Mouse (Mus musculus): ENCODE results near the gene Vav2. TPM values are rescaled to one million over a fixed set of nuclear protein-coding genes. Genes with fewer than 3 reads are reported as not detected.

Vav2 gene
- polyA plus RNA-seq, 1 experiment: 24.6 TPM

GRCm38 (mm10) chr2:27306628-27307027 lies 120.2 kb downstream of the Vav2 start:
- Histone ChIP-seq H3K27me3 (ENCODE audit: control insufficient read depth, insufficient read depth, low read length, poor library complexity, severe bottlenecking) (no peaks in the 10 kb centered on the region), H3K9me3 (replicated peaks; ENCODE audit: control insufficient read depth, insufficient read depth, low read length, poor library complexity, severe bottlenecking) (no peaks in the 10 kb centered on the region), H3K36me3 (ENCODE audit: control insufficient read depth, insufficient read depth, low read length, poor library complexity, severe bottlenecking) (no peaks in the 10 kb centered on the region), H3K4me3 (ENCODE audit: low read depth, low read length) (no peak overlapping the region), H3K4me1 (ENCODE audit: control insufficient read depth, insufficient read depth, low read length) (no peaks in the 10 kb centered on the region), H3K27ac (ENCODE audit: insufficient read depth, low read length) (no peak overlapping the region), H3K9ac (ENCODE audit: low read depth, poor library complexity, severe bottlenecking) (no peak overlapping the region)
- TF ChIP-seq EP300 (IDR thresholded peaks at IDR 0.05; ENCODE audit: insufficient read depth, low read depth, low read length) (no peak), POLR2A (IDR thresholded peaks at IDR 0.05; ENCODE audit: insufficient read depth, low read length) (no peak), CTCF (IDR thresholded peaks at IDR 0.05; ENCODE audit: low read depth, low read length) (no peak)

- no peaks in the 10 kb centered on the region for H3K36me3 ChIP-seq (ENCODE audit: control insufficient read depth, insufficient read depth, low read length, poor library complexity, severe bottlenecking)
- H3K27ac ChIP-seq (ENCODE audit: insufficient read depth, low read length): no peak overlapping the region
- no peaks in the 10 kb centered on the region for H3K9me3 ChIP-seq (replicated peaks; ENCODE audit: control insufficient read depth, insufficient read depth, low read length, poor library complexity, severe bottlenecking)
- TF ChIP-seq EP300 (IDR thresholded peaks at IDR 0.05; ENCODE audit: insufficient read depth, low read depth, low read length) (no peak), POLR2A (IDR thresholded peaks at IDR 0.05; ENCODE audit: insufficient read depth, low read length) (no peak), CTCF (IDR thresholded peaks at IDR 0.05; ENCODE audit: low read depth, low read length) (no peak)
- no peaks in the 10 kb centered on the region for H3K27me3 ChIP-seq (ENCODE audit: control insufficient read depth, insufficient read depth, low read length, poor library complexity, severe bottlenecking)
- H3K9ac ChIP-seq (ENCODE audit: low read depth, poor library complexity, severe bottlenecking): no peak overlapping the region
- H3K4me1 ChIP-seq (ENCODE audit: control insufficient read depth, insufficient read depth, low read length): no peaks in the 10 kb centered on the region
- no peak overlapping the region for H3K4me3 ChIP-seq (ENCODE audit: low read depth, low read length)
These were observed 122.1 kb downstream of the Vav2 start for GRCm38 (mm10) chr2:27304741-27305140.

- no peaks in the 10 kb centered on the region for H3K27me3 ChIP-seq (ENCODE audit: control insufficient read depth, insufficient read depth, low read length, poor library complexity, severe bottlenecking)
- H3K9me3 ChIP-seq (replicated peaks; ENCODE audit: control insufficient read depth, insufficient read depth, low read length, poor library complexity, severe bottlenecking): no peaks in the 10 kb centered on the region
- TF ChIP-seq CTCF (IDR thresholded peaks at IDR 0.05; ENCODE audit: low read depth, low read length): no peak
- no peak for TF ChIP-seq POLR2A (IDR thresholded peaks at IDR 0.05; ENCODE audit: insufficient read depth, low read length)
- no peak for TF ChIP-seq EP300 (IDR thresholded peaks at IDR 0.05; ENCODE audit: insufficient read depth, low read depth, low read length)
- H3K36me3 ChIP-seq (ENCODE audit: control insufficient read depth, insufficient read depth, low read length, poor library complexity, severe bottlenecking): no peaks in the 10 kb centered on the region
- H3K4me1 ChIP-seq (ENCODE audit: control insufficient read depth, insufficient read depth, low read length): no peaks in the 10 kb centered on the region
- H3K9ac ChIP-seq (ENCODE audit: low read depth, poor library complexity, severe bottlenecking): no peak overlapping the region
- no peak overlapping the region for H3K27ac ChIP-seq (ENCODE audit: insufficient read depth, low read length)
- H3K4me3 ChIP-seq (ENCODE audit: low read depth, low read length): no peak overlapping the region
These were observed 122.8 kb downstream of the Vav2 start for GRCm38 (mm10) chr2:27304074-27304473.

- no peak overlapping the region for H3K27ac ChIP-seq (ENCODE audit: insufficient read depth, low read length)
- H3K27me3 ChIP-seq (ENCODE audit: control insufficient read depth, insufficient read depth, low read length, poor library complexity, severe bottlenecking): no peaks in the 10 kb centered on the region
- no peaks in the 10 kb centered on the region for H3K36me3 ChIP-seq (ENCODE audit: control insufficient read depth, insufficient read depth, low read length, poor library complexity, severe bottlenecking)
- no peak overlapping the region for H3K9ac ChIP-seq (ENCODE audit: low read depth, poor library complexity, severe bottlenecking)
- H3K4me1 ChIP-seq (ENCODE audit: control insufficient read depth, insufficient read depth, low read length): no peaks in the 10 kb centered on the region
- H3K4me3 ChIP-seq (ENCODE audit: low read depth, low read length): no peak overlapping the region
- no peaks in the 10 kb centered on the region for H3K9me3 ChIP-seq (replicated peaks; ENCODE audit: control insufficient read depth, insufficient read depth, low read length, poor library complexity, severe bottlenecking)
- no peak for TF ChIP-seq POLR2A (IDR thresholded peaks at IDR 0.05; ENCODE audit: insufficient read depth, low read length)
- TF ChIP-seq EP300 (IDR thresholded peaks at IDR 0.05; ENCODE audit: insufficient read depth, low read depth, low read length): no peak
- TF ChIP-seq CTCF (IDR thresholded peaks at IDR 0.05; ENCODE audit: low read depth, low read length): no peak
These were observed 125.3 kb downstream of the Vav2 start for GRCm38 (mm10) chr2:27301444-27302111.

- Histone ChIP-seq H3K4me3 (ENCODE audit: low read depth, low read length) (no peak overlapping the region), H3K36me3 (ENCODE audit: control insufficient read depth, insufficient read depth, low read length, poor library complexity, severe bottlenecking) (no peaks in the 10 kb centered on the region), H3K9me3 (replicated peaks; ENCODE audit: control insufficient read depth, insufficient read depth, low read length, poor library complexity, severe bottlenecking) (no peaks in the 10 kb centered on the region), H3K27ac (ENCODE audit: insufficient read depth, low read length) (no peak overlapping the region), H3K9ac (ENCODE audit: low read depth, poor library complexity, severe bottlenecking) (no peak overlapping the region), H3K27me3 (ENCODE audit: control insufficient read depth, insufficient read depth, low read length, poor library complexity, severe bottlenecking) (no peaks in the 10 kb centered on the region), H3K4me1 (ENCODE audit: control insufficient read depth, insufficient read depth, low read length) (no peaks in the 10 kb centered on the region)
- TF ChIP-seq POLR2A (IDR thresholded peaks at IDR 0.05; ENCODE audit: insufficient read depth, low read length): no peak
- TF ChIP-seq CTCF (IDR thresholded peaks at IDR 0.05; ENCODE audit: low read depth, low read length): no peak
- TF ChIP-seq EP300 (IDR thresholded peaks at IDR 0.05; ENCODE audit: insufficient read depth, low read depth, low read length): no peak
These were observed 125.9 kb downstream of the Vav2 start for GRCm38 (mm10) chr2:27300725-27301443.

All from ES-Bruce4 (cell line).